Mouse (Mus musculus): Measurements from ENCODE around the gene Vmn1r63.
"Not testable (repeated sequence)": the region's sequence is repeated elsewhere in the genome, so short reads cannot be mapped to it uniquely, and the experiment has no call there.

The Vmn1r63 gene

GRCm38 (mm10) chr7:5805345-5805744, at the start of gene Vmn1r63:
TSS of gene Vmn1r63 (minus strand) at chr7:5805445.
- not testable (repeated sequence) for DNase-seq (ENCODE audit: low spot score)

Measured in ovary, adult 18-20 months (tissue).